ENCODE assay signal across 11 mouse cellular contexts in the genomic region with DNA sequence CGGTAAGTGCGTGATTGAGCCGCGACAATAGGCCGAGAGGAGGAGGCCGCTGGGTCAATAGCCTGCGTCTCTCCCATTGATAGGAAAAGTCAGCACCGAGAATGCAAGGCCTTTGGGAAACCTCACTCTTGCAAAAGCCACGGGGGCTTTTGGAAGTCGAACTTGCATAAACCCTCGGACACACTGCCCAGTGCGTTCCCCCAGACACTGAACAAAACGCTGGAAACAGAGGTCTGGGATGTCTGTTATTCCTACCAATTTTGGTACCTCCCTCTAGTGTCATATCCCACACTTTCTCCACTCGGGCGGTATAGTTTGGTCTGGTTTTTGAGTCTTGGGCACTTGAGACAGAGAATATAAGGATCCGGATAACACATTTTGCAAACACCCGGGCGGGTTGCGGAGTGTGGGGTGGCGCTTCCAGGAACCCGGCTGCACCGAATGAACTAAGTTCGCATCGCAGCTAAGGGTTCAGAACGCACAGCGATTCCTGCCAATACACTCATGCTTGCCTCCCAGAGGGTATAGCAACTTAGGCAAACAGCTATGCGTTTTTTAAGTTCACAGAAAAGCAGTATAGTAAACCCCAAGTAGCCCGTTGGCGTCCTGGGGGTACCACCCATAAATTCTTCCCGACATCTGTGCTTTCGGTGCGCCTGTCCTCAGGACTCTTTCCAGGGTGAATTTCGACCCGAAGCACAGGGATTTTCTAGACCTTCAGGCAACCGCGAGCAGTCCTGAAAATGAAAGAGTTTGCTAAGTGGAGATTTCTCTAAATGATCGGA.
A peak's percentile ranks its signal among the peaks of the same experiment; 100 is the strongest.
DNase-seq lines count a peak whose midpoint lies in the region; ATAC-seq and TF ChIP-seq lines count a peak whose summit lies in the region.
"Had no signal": no experiment of that assay in that cellular context is flagged by ENCODE, and none has a peak within 500 bp of the region (broad histone marks: within the 10 kb centered on the region; RNA-seq: fewer than 3 reads in every experiment).

No protein-coding gene starts in this region.

- no peak overlapping the region for H3K27ac ChIP-seq in heart, embryonic 12.5 days (ENCODE audit: poor library complexity, severe bottlenecking)
- H3K27ac ChIP-seq in forebrain, embryonic 12.5 days: peak overlapping the region; percentile 97
- peak overlapping the region; percentile 88 for H3K27ac ChIP-seq in hindbrain, postnatal 0 days
- H3K27ac ChIP-seq in neural tube, embryonic 12.5 days: peak overlapping the region; percentile 90

- no peak for DNase-seq in heart, adult 11 months
- DNase-seq in hindbrain, postnatal 0 days (ENCODE audit: low spot score): peak; percentile 43
- no peak for DNase-seq in adrenal gland, postnatal 25 days
- no peak for DNase-seq in cerebellum, adult 8-10 months
- DNase-seq: adrenal gland, adult 8-10 months; cerebellum, adult 18-20 months; lung, postnatal 4 days had no signal

- H3K4me3 ChIP-seq in heart, embryonic 12.5 days: 0 out of 2 replicates have a peak overlapping the region, but pooled peaks have one; percentile 10
- H3K4me3 ChIP-seq in forebrain, embryonic 12.5 days (replicated peaks): peak overlapping the region; percentile 26
- peak overlapping the region; percentile 37 for H3K4me3 ChIP-seq in hindbrain, postnatal 0 days (ENCODE audit: low read length)
- H3K4me3 ChIP-seq in neural tube, embryonic 12.5 days: peak overlapping the region; percentile 11; the same call in 1 of the 2 replicates

- 2% methylated on average over 37 of the region's 37 CpGs for WGBS in heart, embryonic 12.5 days
- 3% methylated on average over 37 of the region's 37 CpGs for WGBS in forebrain, embryonic 12.5 days
- 13% methylated on average over 37 of the region's 37 CpGs for WGBS in hindbrain, postnatal 0 days
- 2% methylated on average over 37 of the region's 37 CpGs for WGBS in neural tube, embryonic 12.5 days

- H3K9me3 ChIP-seq in heart, embryonic 12.5 days (replicated peaks): no peaks in the 10 kb centered on the region
- H3K9me3 ChIP-seq in forebrain, embryonic 12.5 days: no peaks in the 10 kb centered on the region
- no peaks in the 10 kb centered on the region for H3K9me3 ChIP-seq in hindbrain, postnatal 0 days (ENCODE audit: low read length)
- H3K9me3 ChIP-seq in neural tube, embryonic 12.5 days: no peaks in the 10 kb centered on the region

- no peak for ATAC-seq in heart, embryonic 12.5 days (ENCODE audit: insufficient number of reproducible peaks, low FRiP score)
- ATAC-seq in forebrain, embryonic 12.5 days (ENCODE audit: low FRiP score): no peak
- ATAC-seq in hindbrain, postnatal 0 days: no peak
- 0 out of 2 replicates have a peak, but pooled peaks have one; percentile 14 for ATAC-seq in neural tube, embryonic 12.5 days (ENCODE audit: low FRiP score, low read depth)
- ATAC-seq in inflammation-experienced regulatory T-cells, adult 6 months: no peak

- peaks cover 5% of the 10 kb centered on the region for H3K4me1 ChIP-seq in heart, embryonic 12.5 days (replicated peaks)
- H3K4me1 ChIP-seq in forebrain, embryonic 12.5 days: peaks cover 81% of the 10 kb centered on the region
- H3K4me1 ChIP-seq in hindbrain, postnatal 0 days (ENCODE audit: insufficient read depth, low read length): peaks cover 9% of the 10 kb centered on the region; the same call in 1 of the 2 replicates
- H3K4me1 ChIP-seq in neural tube, embryonic 12.5 days: peaks cover 62% of the 10 kb centered on the region

- no peaks in the 10 kb centered on the region for H3K36me3 ChIP-seq in heart, embryonic 12.5 days
- H3K36me3 ChIP-seq in forebrain, embryonic 12.5 days (replicated peaks): no peaks in the 10 kb centered on the region
- H3K36me3 ChIP-seq in hindbrain, postnatal 0 days (ENCODE audit: insufficient read depth, low read length): no peaks in the 10 kb centered on the region
- no peaks in the 10 kb centered on the region for H3K36me3 ChIP-seq in neural tube, embryonic 12.5 days

- TF ChIP-seq CTCF in hindbrain, postnatal 0 days (IDR thresholded peaks at IDR 0.05; ENCODE audit: low read depth): no peak

- H3K4me2 ChIP-seq in heart, embryonic 12.5 days: no peak overlapping the region
- peak overlapping the region; percentile 53 for H3K4me2 ChIP-seq in forebrain, embryonic 12.5 days
- H3K4me2 ChIP-seq in hindbrain, postnatal 0 days (ENCODE audit: low read depth, low read length): peak overlapping the region; percentile 61
- H3K4me2 ChIP-seq in neural tube, embryonic 12.5 days (replicated peaks): peak overlapping the region; percentile 55

- peaks cover 96% of the 10 kb centered on the region for H3K27me3 ChIP-seq in heart, embryonic 12.5 days (replicated peaks)
- H3K27me3 ChIP-seq in forebrain, embryonic 12.5 days: peaks cover 45% of the 10 kb centered on the region
- H3K27me3 ChIP-seq in hindbrain, postnatal 0 days (ENCODE audit: insufficient read depth, low read length): no peaks in the 10 kb centered on the region; the same call in 1 of the 2 replicates
- H3K27me3 ChIP-seq in neural tube, embryonic 12.5 days (replicated peaks): peaks cover 40% of the 10 kb centered on the region

- H3K9ac ChIP-seq in heart, embryonic 12.5 days: no peak overlapping the region
- peak overlapping the region; percentile 53 for H3K9ac ChIP-seq in forebrain, embryonic 12.5 days
- H3K9ac ChIP-seq in hindbrain, postnatal 0 days (replicated peaks; ENCODE audit: low read length): peak overlapping the region; percentile 59
- peak overlapping the region; percentile 2; the same call in 1 of the 2 replicates for H3K9ac ChIP-seq in neural tube, embryonic 12.5 days
